Mouse (Mus musculus): Measurements from ENCODE around the gene Mfsd12. TPM values are rescaled to one million over a fixed set of nuclear protein-coding genes. Genes with fewer than 3 reads are reported as not detected.

Gene Mfsd12
- polyA plus RNA-seq, 1 experiment, result 6.2 TPM

DNA sequence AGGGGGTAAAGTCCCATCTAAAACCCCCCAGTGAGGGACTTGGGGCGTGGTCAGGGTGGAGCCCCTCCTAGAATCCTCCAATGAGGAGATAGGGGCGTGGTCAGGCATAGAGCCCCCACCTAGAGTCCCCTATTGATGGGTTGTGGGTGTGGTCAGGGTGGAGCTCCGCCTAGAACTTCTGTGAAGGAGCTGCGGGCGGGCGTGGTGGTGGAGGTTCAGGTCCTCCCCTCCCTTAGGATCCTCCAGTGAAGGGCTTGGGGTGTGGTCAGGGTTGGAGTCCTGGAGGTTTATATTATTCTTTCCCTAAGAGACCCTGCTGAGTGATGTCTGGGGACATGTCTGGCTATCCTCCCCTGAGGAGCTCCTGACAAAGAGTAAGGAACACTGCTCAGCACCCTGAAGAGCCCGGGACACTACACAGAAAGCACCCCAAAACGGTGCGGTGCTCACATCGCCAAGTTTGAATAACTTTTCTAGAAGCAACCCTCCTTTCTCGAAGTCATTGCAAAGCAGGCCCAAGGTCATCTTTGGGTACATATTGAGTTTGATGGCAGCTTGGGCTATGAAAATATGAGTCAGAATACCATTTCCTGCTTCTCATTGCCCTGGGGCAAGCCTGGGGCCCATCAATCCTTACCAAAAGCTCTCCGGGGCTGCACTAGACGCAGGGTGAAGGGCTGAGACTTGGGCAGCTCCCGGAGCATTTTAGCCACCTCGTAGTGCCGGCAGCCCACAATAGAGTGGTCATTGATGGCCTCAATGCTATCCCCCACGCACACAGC is 16.5 kb upstream of the Mfsd12 start:
- TF ChIP-seq POLR2A (IDR thresholded peaks at IDR 0.05; ENCODE audit: low read depth, low read length), result no peak
- no peak for TF ChIP-seq CTCF (IDR thresholded peaks at IDR 0.05; ENCODE audit: borderline replicate concordance, insufficient read depth, low read length)
- H3K27ac ChIP-seq (ENCODE audit: insufficient read depth, low read length), result no peak overlapping the region
- H3K4me3 ChIP-seq (ENCODE audit: insufficient read depth, low read length), result no peak overlapping the region
- peaks cover 3% of the 10 kb centered on the region; the same call in 1 of the 2 replicates for H3K4me1 ChIP-seq (ENCODE audit: control insufficient read depth, insufficient read depth, low read length)

DNA sequence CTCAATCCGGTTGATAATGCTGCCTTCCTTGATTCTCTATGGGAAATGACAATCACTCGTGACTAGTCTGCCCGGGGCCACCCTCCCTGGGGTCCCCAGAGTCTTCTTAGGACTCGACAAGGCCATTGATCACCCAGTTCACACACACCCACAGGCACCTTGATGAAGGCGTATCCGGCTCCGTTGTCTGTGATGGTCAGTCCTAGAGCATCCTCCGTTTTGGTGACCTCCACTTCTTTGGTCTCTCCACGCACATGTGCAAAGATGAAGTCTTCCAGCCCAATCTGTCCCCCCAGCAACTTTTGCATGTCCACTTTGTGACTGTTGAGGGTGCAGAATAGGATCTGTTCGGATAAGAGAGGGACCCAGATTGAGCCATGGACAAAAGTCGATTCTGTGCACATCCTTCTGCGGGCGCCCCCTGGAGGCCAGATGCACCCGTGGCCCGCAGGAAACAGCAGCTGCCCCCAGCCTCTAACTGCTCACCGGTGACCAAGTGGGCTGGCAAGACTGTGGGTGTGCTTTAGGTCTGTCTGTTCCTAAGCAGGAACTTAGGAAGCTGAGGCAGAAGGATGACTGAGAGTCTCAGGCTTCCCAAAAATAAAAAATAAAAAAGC is 15.8 kb upstream of the Mfsd12 start:
- TF ChIP-seq CTCF (IDR thresholded peaks at IDR 0.05; ENCODE audit: borderline replicate concordance, insufficient read depth, low read length) (peak; percentile 45; the same call in 1 of the 2 replicates), POLR2A (IDR thresholded peaks at IDR 0.05; ENCODE audit: low read depth, low read length) (no peak)
- no peak overlapping the region for H3K4me3 ChIP-seq (ENCODE audit: insufficient read depth, low read length)
- H3K27ac ChIP-seq (ENCODE audit: insufficient read depth, low read length), result no peak overlapping the region
- peaks cover 4% of the 10 kb centered on the region; the same call in 1 of the 2 replicates for H3K4me1 ChIP-seq (ENCODE audit: control insufficient read depth, insufficient read depth, low read length)

DNA sequence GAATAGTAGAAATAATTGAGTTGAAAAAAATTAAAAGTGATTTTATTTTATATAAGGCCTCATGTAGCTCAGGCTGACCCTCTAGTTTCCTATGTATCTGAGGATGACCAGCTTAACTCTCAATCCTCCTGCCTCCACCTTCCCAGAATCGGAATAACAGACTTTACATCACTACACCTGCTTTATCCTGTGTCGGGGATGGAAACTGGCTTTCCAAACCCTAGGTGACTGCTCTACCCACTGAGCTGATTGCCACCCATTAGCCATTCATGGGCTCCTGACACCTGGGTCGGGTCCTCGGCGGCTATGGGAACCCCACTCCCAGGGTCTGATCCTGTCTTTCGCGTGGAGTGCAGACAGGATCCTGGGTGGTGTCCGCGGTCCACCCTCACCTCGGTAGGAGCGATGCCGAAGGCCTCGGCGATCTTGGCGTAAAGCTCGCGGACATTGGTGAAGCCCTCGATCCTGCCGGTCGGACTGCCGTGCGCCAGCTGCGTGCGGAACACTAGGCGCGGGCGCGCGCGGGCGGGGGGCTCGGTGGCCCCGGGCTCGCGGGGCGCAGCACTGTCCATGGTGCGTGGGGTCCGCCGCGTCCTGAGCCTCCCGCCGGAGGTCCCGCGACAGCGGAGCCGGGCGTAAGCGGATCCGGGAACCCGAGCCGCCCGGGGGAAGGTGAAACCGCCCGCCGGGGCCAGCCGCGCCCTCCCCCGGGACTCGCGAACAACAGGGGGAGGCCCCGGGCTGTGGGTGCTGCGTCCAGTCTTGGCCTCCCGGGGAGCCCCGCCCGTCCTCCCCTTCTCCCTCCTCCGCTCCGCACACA is 14.4 kb upstream of the Mfsd12 start, which contains the start of gene Gipc3:
Gipc3 (minus strand) TSS at position 581 of the 820 bp plus-strand sequence.
- H3K27ac ChIP-seq (ENCODE audit: insufficient read depth, low read length), result no peak within 1 kb of the TSS
- peak within 1 kb of the TSS; percentile 5 for H3K4me3 ChIP-seq (ENCODE audit: insufficient read depth, low read length)
- TF ChIP-seq POLR2A (IDR thresholded peaks at IDR 0.05; ENCODE audit: low read depth, low read length) (no peak), CTCF (IDR thresholded peaks at IDR 0.05; ENCODE audit: borderline replicate concordance, insufficient read depth, low read length) (no peak)

GRCm38 (mm10) chr10:81344421-81345161 is 12.7 kb upstream of the Mfsd12 start:
- Histone ChIP-seq H3K4me1 (ENCODE audit: control insufficient read depth, insufficient read depth, low read length) (peaks cover 7% of the 10 kb centered on the region; the same call in 1 of the 2 replicates), H3K27ac (ENCODE audit: insufficient read depth, low read length) (no peak overlapping the region), H3K4me3 (ENCODE audit: insufficient read depth, low read length) (no peak overlapping the region)
- no peak for TF ChIP-seq CTCF (IDR thresholded peaks at IDR 0.05; ENCODE audit: borderline replicate concordance, insufficient read depth, low read length)
- no peak for TF ChIP-seq POLR2A (IDR thresholded peaks at IDR 0.05; ENCODE audit: low read depth, low read length)

More for the DNA sequence above, 14.4 kb upstream of the Mfsd12 start, which contains the start of gene Gipc3:
- peaks cover 7% of the 10 kb centered on the region; the same call in 1 of the 2 replicates for H3K4me1 ChIP-seq (ENCODE audit: control insufficient read depth, insufficient read depth, low read length)

DNA sequence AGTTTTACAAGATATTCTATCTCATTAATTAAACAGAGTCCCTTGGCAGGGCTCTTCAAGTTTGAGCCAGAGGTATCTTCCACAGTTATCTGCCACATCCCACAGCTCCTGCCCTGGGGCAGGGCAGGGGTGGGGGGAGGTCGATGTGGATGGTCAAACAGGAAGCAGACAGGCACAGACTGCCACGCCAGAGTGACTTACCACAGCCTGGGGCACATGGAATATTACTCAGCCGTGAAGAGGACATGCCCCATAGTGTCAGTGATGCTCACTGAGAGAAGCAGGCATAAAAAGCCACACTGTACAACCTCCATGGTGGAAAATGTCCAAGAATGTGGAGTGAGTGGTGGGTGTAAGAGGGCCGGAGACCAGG is 12.1 kb upstream of the Mfsd12 start:
- H3K4me3 ChIP-seq (ENCODE audit: insufficient read depth, low read length), result no peak overlapping the region
- H3K4me1 ChIP-seq (ENCODE audit: control insufficient read depth, insufficient read depth, low read length), result peaks cover 7% of the 10 kb centered on the region; the same call in 1 of the 2 replicates
- H3K27ac ChIP-seq (ENCODE audit: insufficient read depth, low read length), result no peak overlapping the region
- TF ChIP-seq CTCF (IDR thresholded peaks at IDR 0.05; ENCODE audit: borderline replicate concordance, insufficient read depth, low read length) (no peak), POLR2A (IDR thresholded peaks at IDR 0.05; ENCODE audit: low read depth, low read length) (no peak)

DNA sequence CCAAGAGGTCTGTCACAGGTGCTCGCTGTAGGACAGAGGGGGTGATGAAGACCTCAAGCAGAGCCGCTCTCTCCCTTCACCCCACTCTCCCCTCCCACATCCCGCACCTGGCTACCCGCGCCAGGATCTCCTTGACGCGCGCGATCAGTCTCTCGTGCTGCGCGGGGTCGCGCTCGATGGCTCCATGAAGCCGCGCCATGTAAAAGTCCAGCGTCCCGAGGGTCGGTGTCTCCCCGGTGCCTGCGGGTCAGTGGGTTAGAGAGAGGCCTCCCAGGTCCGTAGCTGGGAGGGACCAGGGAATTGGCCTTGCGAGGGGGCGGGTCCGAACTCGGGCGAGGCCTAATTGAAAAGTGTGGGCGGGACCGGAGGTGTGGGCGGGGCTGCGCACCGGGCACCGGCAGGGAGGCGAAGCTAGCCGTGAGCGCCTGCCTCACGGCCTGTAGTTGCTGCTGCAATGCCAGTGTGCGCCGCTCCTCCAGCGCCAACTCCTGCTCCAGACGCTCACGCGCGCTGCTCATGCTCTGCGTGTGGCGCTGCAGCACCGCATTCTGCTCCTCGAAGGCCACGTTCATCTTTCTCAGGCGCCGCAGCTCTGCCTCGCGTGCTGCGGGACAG is 10.7 kb upstream of the Mfsd12 start:
- Histone ChIP-seq H3K4me3 (ENCODE audit: insufficient read depth, low read length) (no peak overlapping the region), H3K4me1 (ENCODE audit: control insufficient read depth, insufficient read depth, low read length) (peaks cover 4% of the 10 kb centered on the region; the same call in 1 of the 2 replicates), H3K27ac (ENCODE audit: insufficient read depth, low read length) (no peak overlapping the region)
- TF ChIP-seq POLR2A (IDR thresholded peaks at IDR 0.05; ENCODE audit: low read depth, low read length) (0 out of 2 replicates have a peak, but pooled peaks have one; percentile 8), CTCF (IDR thresholded peaks at IDR 0.05; ENCODE audit: borderline replicate concordance, insufficient read depth, low read length) (peak; percentile 45; the same call in 1 of the 2 replicates)

GRCm38 (mm10) chr10:81349146-81349545 is 8.1 kb upstream of the Mfsd12 start:
- peak overlapping the region; percentile 75 for H3K27ac ChIP-seq (ENCODE audit: insufficient read depth, low read length)
- peak overlapping the region; percentile 77 for H3K4me3 ChIP-seq (ENCODE audit: insufficient read depth, low read length)
- TF ChIP-seq CTCF (IDR thresholded peaks at IDR 0.05; ENCODE audit: borderline replicate concordance, insufficient read depth, low read length) (no peak), POLR2A (IDR thresholded peaks at IDR 0.05; ENCODE audit: low read depth, low read length) (peak; percentile 64)
- peaks cover 4% of the 10 kb centered on the region; the same call in 1 of the 2 replicates for H3K4me1 ChIP-seq (ENCODE audit: control insufficient read depth, insufficient read depth, low read length)

DNA sequence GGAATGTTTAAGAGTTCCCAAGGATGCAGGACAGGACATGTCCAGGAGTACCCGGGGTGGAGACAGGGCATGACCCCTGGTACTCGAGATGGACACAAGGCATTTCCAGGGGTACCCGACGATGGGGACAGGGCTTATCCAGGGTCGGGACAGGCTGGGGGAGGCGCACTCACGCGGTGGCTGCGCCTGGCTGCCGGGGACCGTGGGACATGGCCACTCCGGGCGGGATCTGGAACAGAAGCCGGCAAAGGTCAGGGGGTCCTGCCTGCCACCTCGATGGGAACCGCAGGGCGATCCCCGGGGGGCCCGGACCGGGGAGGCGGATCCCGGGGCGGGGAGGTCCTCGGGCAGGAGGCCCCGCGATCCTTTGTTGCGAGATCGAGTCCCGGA is 7.3 kb upstream of the Mfsd12 start:
- peak overlapping the region; percentile 75 for H3K27ac ChIP-seq (ENCODE audit: insufficient read depth, low read length)
- H3K4me1 ChIP-seq (ENCODE audit: control insufficient read depth, insufficient read depth, low read length), result peaks cover 4% of the 10 kb centered on the region; the same call in 1 of the 2 replicates
- TF ChIP-seq CTCF (IDR thresholded peaks at IDR 0.05; ENCODE audit: borderline replicate concordance, insufficient read depth, low read length), result no peak
- peak; percentile 44 for TF ChIP-seq POLR2A (IDR thresholded peaks at IDR 0.05; ENCODE audit: low read depth, low read length)
- H3K4me3 ChIP-seq (ENCODE audit: insufficient read depth, low read length), result peak overlapping the region; percentile 77

All from embryonic fibroblast, embryonic 13.5 days (primary cell).